Mouse (Mus musculus) MEL-GATA-1-ER (cell line): Measurements from ENCODE around the gene Wipi1.
"Not testable (repeated sequence)": the region's sequence is repeated elsewhere in the genome, so short reads cannot be mapped to it uniquely, and the experiment has no call there.

Experiments used
- DNase-seq: peaks from one replicate; pipeline ENCODE4 v3.0.0-alpha.2; 2012; ENCODE audit warnings: low read depth; ENCODE audit errors: extremely low read depth

Gene Wipi1

GRCm38 (mm10) chr11:109611303-109612149 is at the start of gene Wipi1:
Wipi1 (minus strand) TSS chr11:109611967.
- peak; percentile 95 for DNase-seq

- DNase-seq, result not testable (repeated sequence)
These were observed 48.8 kb upstream of the Wipi1 start for GRCm38 (mm10) chr11:109660526-109660925.

- peak; percentile 62 for DNase-seq
These were observed 44.5 kb upstream of the Wipi1 start for GRCm38 (mm10) chr11:109656232-109656631.

GRCm38 (mm10) chr11:109654581-109654980 is 42.8 kb upstream of the Wipi1 start:
- no peak for DNase-seq

- DNase-seq, result no peak
These were observed 41.4 kb upstream of the Wipi1 start for GRCm38 (mm10) chr11:109653201-109653600.

- DNase-seq, result no peak
These were observed 40.7 kb upstream of the Wipi1 start for GRCm38 (mm10) chr11:109652505-109652904.

- no peak for DNase-seq
These were observed 39.8 kb upstream of the Wipi1 start for GRCm38 (mm10) chr11:109651566-109652024.

- peak; percentile 55 for DNase-seq
These were observed 39.2 kb upstream of the Wipi1 start for GRCm38 (mm10) chr11:109650788-109651565.

GRCm38 (mm10) chr11:109649975-109650701 is 38.4 kb upstream of the Wipi1 start:
- no peak for DNase-seq

GRCm38 (mm10) chr11:109649206-109649605 is 37.4 kb upstream of the Wipi1 start, which contains the start of gene Prkar1a:
Prkar1a (plus strand) TSS chr11:109649405.
- DNase-seq, result no peak

GRCm38 (mm10) chr11:109648510-109648909 is 36.7 kb upstream of the Wipi1 start:
- no peak for DNase-seq

GRCm38 (mm10) chr11:109641498-109642222 is 29.9 kb upstream of the Wipi1 start:
- no peak for DNase-seq

- no peak for DNase-seq
These were observed 24.2 kb upstream of the Wipi1 start for GRCm38 (mm10) chr11:109635871-109636395.

GRCm38 (mm10) chr11:109634928-109635327 is 23.2 kb upstream of the Wipi1 start:
- no peak for DNase-seq

- DNase-seq, result no peak
These were observed 17.3 kb upstream of the Wipi1 start for GRCm38 (mm10) chr11:109629021-109629521.

- DNase-seq, result no peak
These were observed 16.3 kb upstream of the Wipi1 start for GRCm38 (mm10) chr11:109628099-109628498.

- DNase-seq, result no peak
These were observed 15.9 kb upstream of the Wipi1 start for GRCm38 (mm10) chr11:109627648-109628047.

- DNase-seq, result no peak
These were observed 11.5 kb upstream of the Wipi1 start for GRCm38 (mm10) chr11:109623238-109623637.

GRCm38 (mm10) chr11:109622518-109623037 is 10.8 kb upstream of the Wipi1 start:
- no peak for DNase-seq

GRCm38 (mm10) chr11:109621183-109621582 is 9.4 kb upstream of the Wipi1 start:
- peak; percentile 53 for DNase-seq
